Mouse (Mus musculus) layer of hippocampus, adult 11-12 months (tissue): ENCODE data around the gene Arhgef39.
A peak's percentile ranks its signal among the peaks of the same experiment; 100 is the strongest.

Source experiments
- DNase-seq: peaks from one replicate; pipeline ENCODE4 v3.0.0; 2022; ENCODE audit warnings: low spot score

Gene Arhgef39

GRCm38 (mm10) chr4:43499407-43500333, at the start of gene Arhgef39:
Gene Arhgef39 (minus strand): TSS chr4:43499695.
- DNase-seq = peak; percentile 67

GRCm38 (mm10) chr4:43549055-43549454, 49.6 kb upstream of the Arhgef39 start:
- no peak for DNase-seq

- DNase-seq = no peak
Measured at GRCm38 (mm10) chr4:43547160-43547559, 47.7 kb upstream of the Arhgef39 start.

GRCm38 (mm10) chr4:43546375-43547047, 47.0 kb upstream of the Arhgef39 start:
- no peak for DNase-seq

- no peak for DNase-seq
Measured at GRCm38 (mm10) chr4:43542044-43542443, 42.5 kb upstream of the Arhgef39 start.

- DNase-seq = no peak
Measured at GRCm38 (mm10) chr4:43536031-43536430, 36.5 kb upstream of the Arhgef39 start.

GRCm38 (mm10) chr4:43535628-43536027, 36.1 kb upstream of the Arhgef39 start:
- DNase-seq = no peak

GRCm38 (mm10) chr4:43533270-43533669, 33.8 kb upstream of the Arhgef39 start:
- DNase-seq = no peak

GRCm38 (mm10) chr4:43530581-43530980, 31.1 kb upstream of the Arhgef39 start:
- DNase-seq = peak; percentile 78

- no peak for DNase-seq
Measured at GRCm38 (mm10) chr4:43530081-43530501, 30.6 kb upstream of the Arhgef39 start.

- no peak for DNase-seq
Measured at GRCm38 (mm10) chr4:43528487-43528886, 29.0 kb upstream of the Arhgef39 start.

GRCm38 (mm10) chr4:43527880-43528279, 28.4 kb upstream of the Arhgef39 start:
- no peak for DNase-seq

- peak; percentile 89 for DNase-seq
Measured at GRCm38 (mm10) chr4:43519956-43520355, 20.5 kb upstream of the Arhgef39 start.

- DNase-seq = no peak
Measured at GRCm38 (mm10) chr4:43519551-43519950, 20.1 kb upstream of the Arhgef39 start.

GRCm38 (mm10) chr4:43515764-43516708, 16.5 kb upstream of the Arhgef39 start:
- DNase-seq = no peak

GRCm38 (mm10) chr4:43513791-43514190, 14.3 kb upstream of the Arhgef39 start:
- no peak for DNase-seq

GRCm38 (mm10) chr4:43513300-43513699, 13.8 kb upstream of the Arhgef39 start:
- DNase-seq = no peak

GRCm38 (mm10) chr4:43512653-43513052, 13.2 kb upstream of the Arhgef39 start:
- DNase-seq = no peak

- no peak for DNase-seq
Measured at GRCm38 (mm10) chr4:43511675-43512454, 12.4 kb upstream of the Arhgef39 start.

- no peak for DNase-seq
Measured at GRCm38 (mm10) chr4:43509109-43509508, 9.6 kb upstream of the Arhgef39 start.

- no peak for DNase-seq
Measured at GRCm38 (mm10) chr4:43508666-43508997, 9.1 kb upstream of the Arhgef39 start.
